Mouse (Mus musculus) macrophage (primary cell): ENCODE data around the gene Vdac2. TPM values are rescaled to one million over a fixed set of nuclear protein-coding genes. Genes with fewer than 3 reads are reported as not detected.
A peak's percentile ranks its signal among the peaks of the same experiment; 100 is the strongest.

Experiments used
- H3K27ac ChIP-seq: fragments of 350-480 bp; formaldehyde crosslinking; 2 replicates; pipeline ENCODE4 v1.9.0; 2021
- H3K36me3 ChIP-seq: fragments of 350-480 bp; formaldehyde crosslinking; 2 replicates; pipeline ENCODE4 v1.9.0; 2021; ENCODE audit errors: inconsistent target
- H3K4me3 ChIP-seq: fragments of 350-480 bp; formaldehyde crosslinking; 2 replicates; pipeline ENCODE4 v1.9.0; 2021; ENCODE audit errors: inconsistent target
- H3K79me2 ChIP-seq: fragments of 350-480 bp; formaldehyde crosslinking; 2 replicates; pipeline ENCODE4 v1.9.0; 2021; ENCODE audit errors: inconsistent target
- WGBS: methylation state at CpG from one replicate; pipeline ENCODE4 v1.1.7; 2026; ENCODE audit warnings: inconsistent platforms; ENCODE audit not compliant: missing documents; 5-methylcytosine and 5-hydroxymethylcytosine counted together
- polyA plus RNA-seq: library from polyadenylated mRNA; stranded (reverse); fragments of 250-400 nt; gene quantifications from 3 replicates; pipeline ENCODE4 v1.2.4, GENCODE M21; 2018; ENCODE audit warnings: inconsistent platforms

Vdac2 gene
- polyA plus RNA-seq, 1 experiment from 2014 or later, result 425 TPM

DNA sequence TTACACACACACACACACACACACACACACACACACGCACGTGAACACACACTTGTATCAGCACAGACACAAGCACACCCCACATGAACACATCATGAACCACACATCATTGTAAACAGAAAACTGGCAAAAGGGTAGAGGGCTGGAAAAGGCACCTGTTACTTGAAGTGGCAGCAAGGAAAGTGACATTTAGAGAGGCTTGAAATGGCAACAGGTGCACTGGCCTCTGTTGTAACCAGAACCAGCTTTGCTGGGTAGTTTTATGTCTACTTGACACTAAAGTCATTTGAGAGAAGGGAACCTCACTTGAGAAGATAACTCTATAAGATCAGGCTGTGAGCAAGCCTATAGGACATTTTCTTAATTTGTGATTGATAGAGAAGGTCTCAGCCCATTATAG, 15.6 kb upstream of the Vdac2 start:
- Histone ChIP-seq H3K36me3 (no peaks in the 10 kb centered on the region), H3K79me2 (no peaks in the 10 kb centered on the region), H3K27ac (no peak overlapping the region), H3K4me3 (no peak overlapping the region)
- 92% methylated on average over 2 of the region's 2 CpGs for WGBS

- H3K27ac ChIP-seq, result peak overlapping the region; percentile 33; the same call in 1 of the 2 replicates
These were observed 13.7 kb upstream of the Vdac2 start for GRCm38 (mm10) chr14:21811301-21811700.

DNA sequence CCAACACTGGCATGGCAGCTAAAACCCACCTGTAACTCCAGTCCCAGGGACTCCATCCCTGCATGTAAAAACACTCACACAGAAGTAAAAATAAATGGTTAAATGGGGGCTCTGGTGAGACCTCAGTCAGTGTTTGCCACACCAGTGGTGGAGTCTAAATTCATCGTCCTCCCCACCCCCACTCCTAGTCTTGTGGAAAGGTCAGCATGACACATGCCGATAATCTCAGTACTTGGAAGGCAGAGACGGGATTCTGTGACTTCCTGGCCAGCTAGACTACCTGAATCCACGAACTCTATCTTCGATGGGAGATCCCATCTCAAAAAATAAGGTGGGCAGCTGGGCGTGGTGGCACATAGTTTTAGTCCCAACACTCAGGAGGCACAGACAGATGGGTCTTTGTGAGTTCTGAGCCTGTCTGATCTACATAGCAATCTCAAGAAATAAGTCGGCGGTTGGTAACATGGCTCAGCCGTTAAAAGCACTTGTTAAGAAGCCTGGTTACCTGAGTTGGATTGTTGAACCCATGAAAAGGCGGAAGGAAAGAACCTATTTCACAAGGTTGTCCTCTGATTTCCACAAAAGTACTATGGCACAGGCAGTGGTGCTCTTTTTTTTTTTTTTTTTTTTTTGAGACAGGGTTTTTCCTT, 13.2 kb upstream of the Vdac2 start:
- H3K79me2 ChIP-seq, result no peaks in the 10 kb centered on the region
- H3K36me3 ChIP-seq, result no peaks in the 10 kb centered on the region
- no peak overlapping the region for H3K4me3 ChIP-seq
- WGBS, result 87% methylated on average over 9 of the region's 10 CpGs
- H3K27ac ChIP-seq, result 0 out of 2 replicates have a peak overlapping the region, but pooled peaks have one; percentile 33

More at GRCm38 (mm10) chr14:21811301-21811700, 13.7 kb upstream of the Vdac2 start:
- whole genome bisulfite sequencing, result 33% methylated on average over 4 of the region's 4 CpGs
- H3K36me3 ChIP-seq, result no peaks in the 10 kb centered on the region
- no peak overlapping the region for H3K4me3 ChIP-seq
- no peaks in the 10 kb centered on the region for H3K79me2 ChIP-seq

GRCm38 (mm10) chr14:21812590-21813162, 12.4 kb upstream of the Vdac2 start:
- H3K4me3 ChIP-seq, result no peak overlapping the region
- peak overlapping the region; percentile 88 for H3K27ac ChIP-seq
- 24% methylated on average over 8 of the region's 14 CpGs for WGBS
- H3K79me2 ChIP-seq, result no peaks in the 10 kb centered on the region
- H3K36me3 ChIP-seq, result no peaks in the 10 kb centered on the region

DNA sequence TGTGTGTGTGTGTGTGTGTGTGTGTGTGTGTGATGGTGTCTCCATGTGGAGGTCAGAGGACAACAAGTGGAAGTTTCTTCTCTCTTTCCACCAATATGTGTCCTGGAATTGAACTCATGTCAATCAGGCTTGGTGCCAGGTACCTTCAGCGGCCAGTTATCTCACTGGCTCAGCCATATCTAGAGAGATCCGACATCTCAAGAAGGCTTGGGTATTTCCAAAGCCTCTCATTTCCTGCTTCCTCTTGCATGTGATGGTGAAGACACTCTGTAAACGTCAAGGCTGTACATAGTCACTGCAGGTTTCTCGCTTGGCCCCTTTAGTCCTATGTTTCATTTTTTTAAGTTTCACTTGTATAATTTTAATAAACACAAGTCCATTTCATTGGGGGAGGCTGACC, 11.8 kb upstream of the Vdac2 start:
- Histone ChIP-seq H3K36me3 (no peaks in the 10 kb centered on the region), H3K79me2 (no peaks in the 10 kb centered on the region), H3K4me3 (no peak overlapping the region), H3K27ac (peak overlapping the region; percentile 88)
- 36% methylated on average over 4 of the region's 4 CpGs for WGBS

DNA sequence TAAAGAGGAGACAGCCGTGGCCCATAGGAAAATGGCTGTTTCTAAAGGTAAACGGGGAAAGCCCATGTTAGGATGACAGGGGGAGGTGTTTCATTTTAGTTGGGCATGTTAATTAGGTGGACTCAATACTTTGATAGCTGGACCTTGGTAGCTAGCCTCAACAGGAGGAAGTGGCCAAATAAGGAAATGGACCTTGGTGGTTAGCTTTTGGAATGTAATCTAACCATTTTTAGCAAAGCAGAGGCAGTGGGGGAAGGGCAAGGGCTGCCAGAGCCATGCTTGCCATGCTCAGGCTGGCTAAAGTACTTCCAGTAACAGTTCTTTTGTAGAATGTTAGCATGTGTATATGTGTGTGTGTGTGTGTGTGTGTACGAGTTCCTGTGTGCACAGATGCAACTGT, 11.2 kb upstream of the Vdac2 start:
- Histone ChIP-seq H3K36me3 (no peaks in the 10 kb centered on the region), H3K79me2 (no peaks in the 10 kb centered on the region), H3K27ac (peak overlapping the region; percentile 88), H3K4me3 (no peak overlapping the region)
- 69% methylated on average over 3 of the region's 3 CpGs for WGBS

- Histone ChIP-seq H3K36me3 (no peaks in the 10 kb centered on the region), H3K27ac (peak overlapping the region; percentile 88), H3K79me2 (no peaks in the 10 kb centered on the region), H3K4me3 (no peak overlapping the region)
- WGBS, result 98% methylated on average over 3 of the region's 4 CpGs
These were observed 10.4 kb upstream of the Vdac2 start for GRCm38 (mm10) chr14:21814606-21815005.

- H3K36me3 ChIP-seq, result no peaks in the 10 kb centered on the region
- H3K27ac ChIP-seq, result no peak overlapping the region
- no peak overlapping the region for H3K4me3 ChIP-seq
- 100% methylated on average over 3 of the region's 3 CpGs for WGBS
- no peaks in the 10 kb centered on the region for H3K79me2 ChIP-seq
These were observed 8.8 kb upstream of the Vdac2 start for GRCm38 (mm10) chr14:21816255-21816654.

DNA sequence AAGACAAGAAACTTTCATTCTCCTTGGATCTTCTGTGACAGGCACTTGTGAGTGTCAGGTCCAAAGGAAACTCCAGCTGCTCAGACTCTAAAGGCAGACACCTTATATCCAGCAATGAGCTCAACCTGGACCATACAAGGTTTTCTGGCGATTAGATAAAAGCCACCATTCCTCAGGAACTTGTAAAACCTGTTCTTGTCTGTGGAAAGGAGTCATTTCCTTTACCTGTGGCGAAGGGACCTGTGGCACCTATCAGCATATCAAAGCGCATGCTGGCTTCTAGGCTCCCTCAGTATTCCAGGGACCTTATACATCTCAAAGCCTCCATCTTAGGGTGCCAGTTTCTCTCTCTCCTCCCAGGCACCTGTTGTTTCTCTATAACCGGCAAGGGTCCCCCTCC, 7.6 kb upstream of the Vdac2 start:
- Histone ChIP-seq H3K36me3 (no peaks in the 10 kb centered on the region), H3K79me2 (no peaks in the 10 kb centered on the region), H3K27ac (no peak overlapping the region), H3K4me3 (no peak overlapping the region)
- WGBS, result 94% methylated on average over 4 of the region's 4 CpGs

DNA sequence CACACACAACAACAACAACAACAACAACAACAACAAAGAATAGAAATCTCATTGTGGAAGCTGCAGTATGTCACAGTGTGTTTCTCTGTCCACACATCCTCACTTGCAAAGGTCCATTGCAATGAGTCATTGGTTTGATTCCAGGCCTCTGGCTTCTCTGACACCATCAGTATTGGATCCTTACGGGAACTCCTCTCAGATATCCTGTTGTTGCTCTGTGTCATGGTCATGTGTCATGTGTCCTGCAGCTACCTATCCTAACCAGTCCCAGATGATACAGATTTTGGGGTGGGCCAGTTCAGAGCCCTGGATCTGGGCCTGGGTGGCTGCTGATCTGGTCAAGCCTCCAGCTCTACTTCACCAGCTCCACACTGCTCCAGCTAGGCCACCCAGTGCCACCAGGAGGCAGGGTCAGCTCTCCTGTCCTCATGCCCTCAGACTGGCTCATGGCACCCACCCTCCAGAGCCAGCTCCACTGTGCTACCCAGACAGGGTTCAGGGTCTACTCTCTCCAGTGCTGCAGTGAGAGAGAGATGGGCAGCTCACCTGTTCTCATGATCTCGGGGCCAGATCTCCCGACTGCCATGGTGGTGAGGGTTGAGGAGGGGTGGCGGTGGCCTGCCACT, 4.0 kb upstream of the Vdac2 start:
- 79% methylated on average over 4 of the region's 4 CpGs for WGBS
- Histone ChIP-seq H3K4me3 (no peak overlapping the region), H3K27ac (no peak overlapping the region)

DNA sequence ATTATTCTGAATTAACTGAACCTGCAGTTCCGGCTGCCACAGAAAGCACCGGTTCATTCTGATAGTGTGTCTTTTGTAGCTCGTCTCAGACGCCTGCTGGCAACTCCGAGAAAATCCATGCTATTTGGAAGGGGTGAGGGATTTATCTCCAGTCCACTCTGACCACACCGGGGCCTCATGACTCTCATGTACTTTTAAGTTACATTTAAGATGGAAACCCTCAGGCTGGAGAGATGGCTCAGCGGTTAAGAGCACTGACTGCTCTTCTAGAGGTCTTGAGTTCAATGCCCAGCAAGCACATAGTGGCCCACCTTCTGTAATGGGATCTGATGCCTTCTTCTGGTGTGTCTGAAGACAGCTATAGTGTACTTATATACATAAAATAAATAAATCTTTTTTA, 2.7 kb upstream of the Vdac2 start:
- peak overlapping the region; percentile 99 for H3K27ac ChIP-seq
- no peaks in the 10 kb centered on the region for H3K79me2 ChIP-seq
- WGBS, result 95% methylated on average over 7 of the region's 7 CpGs
- no peak overlapping the region for H3K4me3 ChIP-seq
- H3K36me3 ChIP-seq, result no peaks in the 10 kb centered on the region

More for the DNA sequence above, 4.0 kb upstream of the Vdac2 start:
- Histone ChIP-seq H3K79me2 (no peaks in the 10 kb centered on the region), H3K36me3 (no peaks in the 10 kb centered on the region)

DNA sequence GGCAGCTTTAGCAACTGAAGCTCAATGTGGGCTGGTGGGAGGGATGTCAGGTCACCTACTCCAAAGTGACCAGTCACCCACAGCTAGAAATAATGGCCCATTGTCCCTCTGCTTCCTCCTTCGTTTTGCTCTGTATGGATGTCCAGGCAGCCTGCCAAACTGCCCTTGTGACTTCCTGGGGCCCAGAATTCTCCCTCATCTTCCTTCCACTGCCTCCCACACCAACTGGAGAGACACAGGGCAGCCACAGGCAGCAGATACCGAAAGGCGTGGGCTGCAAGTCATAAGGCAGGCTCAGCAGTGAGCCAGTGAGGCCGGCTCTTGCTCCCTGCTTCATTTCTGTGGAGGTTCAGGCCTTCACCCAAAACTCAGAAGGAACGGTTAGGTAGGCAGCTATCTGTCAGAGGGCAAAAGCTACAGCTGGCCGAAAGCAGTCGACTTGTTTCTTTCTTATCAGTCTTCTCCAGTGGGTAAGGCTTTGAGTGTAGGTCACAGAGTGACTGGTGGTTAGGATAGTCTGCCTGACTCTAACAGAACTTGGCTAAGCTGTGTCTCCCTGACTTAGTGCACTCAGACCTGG, 2.2 kb upstream of the Vdac2 start:
- H3K36me3 ChIP-seq, result no peaks in the 10 kb centered on the region
- 3% methylated on average over 7 of the region's 7 CpGs for WGBS
- peak overlapping the region; percentile 4; the same call in 1 of the 2 replicates for H3K4me3 ChIP-seq
- peak overlapping the region; percentile 99 for H3K27ac ChIP-seq
- no peaks in the 10 kb centered on the region for H3K79me2 ChIP-seq

GRCm38 (mm10) chr14:21823897-21824296, 1.1 kb upstream of the Vdac2 start:
- 93% methylated on average over 7 of the region's 7 CpGs for WGBS
- peak overlapping the region; percentile 99 for H3K27ac ChIP-seq
- no peaks in the 10 kb centered on the region for H3K36me3 ChIP-seq
- no peaks in the 10 kb centered on the region for H3K79me2 ChIP-seq
- H3K4me3 ChIP-seq, result no peak overlapping the region

DNA sequence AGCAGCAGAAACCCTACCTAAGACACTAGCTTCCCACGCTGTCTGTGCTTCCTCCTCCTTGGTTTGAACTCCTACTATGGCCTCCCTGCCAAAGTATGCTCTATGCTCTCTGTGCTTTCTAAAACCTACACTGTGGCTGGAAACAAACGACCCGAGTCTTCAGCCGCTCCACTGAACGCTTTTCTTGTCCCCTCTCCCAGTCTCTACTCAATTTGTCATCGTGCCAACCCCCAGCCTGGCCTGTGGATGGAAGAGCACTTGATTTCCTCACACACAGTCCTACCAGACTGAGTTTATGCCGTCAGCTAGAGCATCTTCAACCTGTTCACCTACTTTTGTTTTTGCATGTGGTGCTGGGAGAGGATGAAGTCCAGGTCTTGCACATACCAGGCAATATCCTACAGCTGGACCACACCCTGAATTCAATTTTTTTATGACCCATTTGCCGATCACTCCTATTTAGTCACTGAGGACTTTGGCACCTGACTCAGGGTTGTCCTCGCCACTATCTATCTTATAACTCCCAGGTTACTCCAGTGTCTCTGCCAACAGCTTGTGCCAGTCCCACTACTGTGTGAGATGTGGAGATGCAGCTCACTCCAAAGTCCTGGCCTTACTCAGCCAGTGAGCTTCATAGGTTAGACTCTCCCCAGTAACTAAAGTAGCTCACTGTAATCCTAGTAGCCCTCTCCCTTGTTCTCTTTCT, 901 bp downstream of the Vdac2 start:
- WGBS, result 95% methylated on average over 8 of the region's 9 CpGs
- H3K4me3 ChIP-seq, result no peak overlapping the region
- no peak overlapping the region for H3K27ac ChIP-seq
- H3K79me2 ChIP-seq, result no peaks in the 10 kb centered on the region
- H3K36me3 ChIP-seq, result no peaks in the 10 kb centered on the region
